Mouse (Mus musculus): ENCODE measurements around the gene Folr2. TPM values are rescaled to one million over a fixed set of nuclear protein-coding genes. Genes with fewer than 3 reads are reported as not detected.

Folr2 gene
- polyA plus RNA-seq, 1 experiment from 2014 or later: 1.0 TPM

GRCm38 (mm10) chr7:101863415-101863814 is 6.4 kb upstream of the Folr2 start, which contains the start of gene Anapc15:
Anapc15 (plus strand) TSS chr7:101863715.
- no peak within 1 kb of the TSS for H3K4me2 ChIP-seq (ENCODE audit: low read length)
- no peaks in the 10 kb centered on the region for H3K36me3 ChIP-seq (ENCODE audit: control insufficient read depth, insufficient read depth, low read length)
- no peak within 1 kb of the TSS for H3K27ac ChIP-seq (replicated peaks in 1 of 2; ENCODE audit: control insufficient read depth in 1 of 2, insufficient read depth in 1 of 2, low read depth in 2 of 2, low read length in 2 of 2)
- H3K9ac ChIP-seq (ENCODE audit: low read length): no peak within 1 kb of the TSS
- WGBS: 67% methylated on average over 3 of the region's 3 CpGs
- no peaks in the 10 kb centered on the region for H3K27me3 ChIP-seq (ENCODE audit: control insufficient read depth, insufficient read depth, low read length)
- no peaks in the 10 kb centered on the region for H3K9me3 ChIP-seq (ENCODE audit: control insufficient read depth, low read length)
- H3K4me1 ChIP-seq (ENCODE audit: control insufficient read depth in 2 of 2, insufficient read depth in 2 of 2, low read length in 2 of 2): peaks cover 7 to 14% of the 10 kb centered on the region in 2 experiments
- no peak for ATAC-seq (ENCODE audit: insufficient number of reproducible peaks, insufficient read depth, low FRiP score, low read depth)
- no peak within 1 kb of the TSS for H3K4me3 ChIP-seq (ENCODE audit: control insufficient read depth in 1 of 2, insufficient read depth in 1 of 2, low read depth in 1 of 2, low read length in 2 of 2)

DNA sequence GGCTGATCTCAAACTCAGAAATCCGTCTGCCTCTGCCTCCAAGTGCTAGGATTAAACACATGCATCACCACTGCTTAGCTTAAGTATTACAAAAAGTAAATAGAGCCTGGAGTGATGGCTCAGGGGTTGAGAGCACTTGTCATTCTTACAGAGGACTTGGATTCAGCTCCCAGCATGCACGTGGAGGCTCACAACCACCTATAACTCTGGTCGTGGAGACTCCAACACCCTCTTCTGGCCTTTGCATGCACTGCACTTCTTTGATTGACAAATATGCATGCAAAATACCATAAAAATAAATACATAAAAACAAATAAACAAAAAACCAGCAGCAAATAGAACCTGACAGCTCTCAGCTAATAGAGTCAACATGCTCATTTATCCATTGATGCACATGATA is 5.3 kb upstream of the Folr2 start:
- Histone ChIP-seq H3K4me1 (ENCODE audit: control insufficient read depth in 2 of 2, insufficient read depth in 2 of 2, low read length in 2 of 2) (peaks cover 5 to 8% of the 10 kb centered on the region in 2 experiments), H3K4me2 (ENCODE audit: low read length) (no peak overlapping the region), H3K9me3 (ENCODE audit: control insufficient read depth, low read length) (no peaks in the 10 kb centered on the region), H3K4me3 (ENCODE audit: control insufficient read depth in 1 of 2, insufficient read depth in 1 of 2, low read depth in 1 of 2, low read length in 2 of 2) (no peak overlapping the region), H3K36me3 (ENCODE audit: control insufficient read depth, insufficient read depth, low read length) (no peaks in the 10 kb centered on the region), H3K27me3 (ENCODE audit: control insufficient read depth, insufficient read depth, low read length) (no peaks in the 10 kb centered on the region), H3K9ac (ENCODE audit: low read length) (no peak overlapping the region), H3K27ac (replicated peaks in 1 of 2; ENCODE audit: control insufficient read depth in 1 of 2, insufficient read depth in 1 of 2, low read depth in 2 of 2, low read length in 2 of 2) (no peak overlapping the region)
- WGBS: 68% methylated on average over 3 of the region's 3 CpGs
- no peak for ATAC-seq (ENCODE audit: insufficient number of reproducible peaks, insufficient read depth, low FRiP score, low read depth)

DNA sequence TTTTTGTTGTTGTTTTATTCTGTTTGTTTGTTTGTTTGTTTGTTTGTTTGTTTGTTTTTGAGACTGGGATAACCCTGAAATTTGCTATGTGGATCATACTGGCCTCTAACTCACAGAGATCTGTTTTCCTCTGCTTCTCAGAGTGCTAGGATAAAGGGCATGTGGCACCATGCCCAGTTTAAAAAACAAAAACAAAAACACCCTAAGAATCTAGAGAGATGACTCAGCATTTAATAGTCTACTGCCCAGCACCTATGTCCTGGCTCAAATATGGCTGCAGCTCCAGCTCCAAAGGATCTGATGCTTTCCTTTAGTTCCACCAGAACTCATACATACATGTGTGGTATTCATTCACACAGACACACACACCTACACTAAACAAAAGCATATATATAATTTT is 4.0 kb upstream of the Folr2 start:
- Histone ChIP-seq H3K27me3 (ENCODE audit: control insufficient read depth, insufficient read depth, low read length) (no peaks in the 10 kb centered on the region), H3K9ac (ENCODE audit: low read length) (no peak overlapping the region), H3K4me3 (ENCODE audit: control insufficient read depth in 1 of 2, insufficient read depth in 1 of 2, low read depth in 1 of 2, low read length in 2 of 2) (no peak overlapping the region), H3K27ac (replicated peaks in 1 of 2; ENCODE audit: control insufficient read depth in 1 of 2, insufficient read depth in 1 of 2, low read depth in 2 of 2, low read length in 2 of 2) (no peak overlapping the region), H3K9me3 (ENCODE audit: control insufficient read depth, low read length) (no peaks in the 10 kb centered on the region), H3K4me1 (ENCODE audit: control insufficient read depth in 2 of 2, insufficient read depth in 2 of 2, low read length in 2 of 2) (no peaks in the 10 kb centered on the region), H3K36me3 (ENCODE audit: control insufficient read depth, insufficient read depth, low read length) (no peaks in the 10 kb centered on the region), H3K4me2 (ENCODE audit: low read length) (no peak overlapping the region)
- no peak for ATAC-seq (ENCODE audit: insufficient number of reproducible peaks, insufficient read depth, low FRiP score, low read depth)

GRCm38 (mm10) chr7:101858362-101858761 is 1.4 kb upstream of the Folr2 start:
- 86% methylated on average over 9 of the region's 9 CpGs for WGBS
- ATAC-seq (ENCODE audit: insufficient number of reproducible peaks, insufficient read depth, low FRiP score, low read depth): no peak
- no peaks in the 10 kb centered on the region for H3K4me1 ChIP-seq (ENCODE audit: control insufficient read depth in 2 of 2, insufficient read depth in 2 of 2, low read length in 2 of 2)
- no peak overlapping the region for H3K4me3 ChIP-seq (ENCODE audit: control insufficient read depth in 1 of 2, insufficient read depth in 1 of 2, low read depth in 1 of 2, low read length in 2 of 2)
- no peak overlapping the region for H3K27ac ChIP-seq (replicated peaks in 1 of 2; ENCODE audit: control insufficient read depth in 1 of 2, insufficient read depth in 1 of 2, low read depth in 2 of 2, low read length in 2 of 2)
- no peak overlapping the region for H3K9ac ChIP-seq (ENCODE audit: low read length)
- H3K4me2 ChIP-seq (ENCODE audit: low read length): no peak overlapping the region
- H3K36me3 ChIP-seq (ENCODE audit: control insufficient read depth, insufficient read depth, low read length): no peaks in the 10 kb centered on the region
- no peaks in the 10 kb centered on the region for H3K27me3 ChIP-seq (ENCODE audit: control insufficient read depth, insufficient read depth, low read length)
- no peaks in the 10 kb centered on the region for H3K9me3 ChIP-seq (ENCODE audit: control insufficient read depth, low read length)

DNA sequence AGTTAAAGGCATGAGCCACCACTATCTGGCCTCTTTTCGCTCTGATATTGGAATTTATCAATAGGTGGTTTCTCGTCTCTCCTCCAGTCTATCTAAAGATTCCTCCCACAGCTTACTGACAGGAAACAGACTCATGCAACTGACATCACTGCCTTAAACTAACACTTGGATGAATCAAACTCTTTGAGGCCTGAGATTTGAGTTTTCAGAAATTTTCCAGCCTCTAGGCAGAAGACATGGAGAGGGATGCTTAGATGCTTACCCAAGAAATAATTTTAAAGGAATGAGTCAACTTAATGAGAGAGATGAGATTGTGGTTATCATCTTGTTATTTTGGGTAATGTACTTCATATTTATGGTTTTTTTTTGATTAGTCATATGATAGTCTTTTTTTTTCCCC is 3.2 kb downstream of the Folr2 start:
- WGBS: 45% methylated on average over 2 of the region's 2 CpGs
- no peaks in the 10 kb centered on the region for H3K9me3 ChIP-seq (ENCODE audit: control insufficient read depth, low read length)
- no peaks in the 10 kb centered on the region for H3K4me1 ChIP-seq (ENCODE audit: control insufficient read depth in 2 of 2, insufficient read depth in 2 of 2, low read length in 2 of 2)
- no peak for ATAC-seq (ENCODE audit: insufficient number of reproducible peaks, insufficient read depth, low FRiP score, low read depth)
- no peaks in the 10 kb centered on the region for H3K36me3 ChIP-seq (ENCODE audit: control insufficient read depth, insufficient read depth, low read length)
- no peak overlapping the region for H3K9ac ChIP-seq (ENCODE audit: low read length)
- no peak overlapping the region for H3K4me3 ChIP-seq (ENCODE audit: control insufficient read depth in 1 of 2, insufficient read depth in 1 of 2, low read depth in 1 of 2, low read length in 2 of 2)
- H3K4me2 ChIP-seq (ENCODE audit: low read length): no peak overlapping the region
- no peaks in the 10 kb centered on the region for H3K27me3 ChIP-seq (ENCODE audit: control insufficient read depth, insufficient read depth, low read length)
- no peak overlapping the region for H3K27ac ChIP-seq (replicated peaks in 1 of 2; ENCODE audit: control insufficient read depth in 1 of 2, insufficient read depth in 1 of 2, low read depth in 2 of 2, low read length in 2 of 2)

DNA sequence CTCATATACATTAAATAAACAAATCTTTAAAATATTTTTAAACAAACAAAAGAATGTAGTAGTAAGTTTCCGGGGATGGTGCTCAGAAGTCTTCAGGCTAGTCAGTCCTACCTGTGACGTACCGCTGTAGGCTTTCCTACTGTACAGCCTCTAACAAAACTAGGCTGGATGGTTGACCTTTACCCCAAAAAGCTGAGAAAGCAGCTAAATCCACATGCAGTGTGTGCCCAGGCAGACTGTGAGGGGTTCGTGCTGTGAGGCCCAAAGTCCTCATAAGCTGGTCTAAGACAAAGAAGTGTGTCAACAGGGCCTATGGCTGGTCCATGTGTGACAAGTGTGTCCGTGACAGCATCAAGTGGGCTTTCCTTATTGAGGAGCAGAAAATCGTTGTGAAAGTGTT is 4.1 kb downstream of the Folr2 start:
- no peaks in the 10 kb centered on the region for H3K4me1 ChIP-seq (ENCODE audit: control insufficient read depth in 2 of 2, insufficient read depth in 2 of 2, low read length in 2 of 2)
- no peak overlapping the region for H3K27ac ChIP-seq (replicated peaks in 1 of 2; ENCODE audit: control insufficient read depth in 1 of 2, insufficient read depth in 1 of 2, low read depth in 2 of 2, low read length in 2 of 2)
- no peak overlapping the region for H3K4me3 ChIP-seq (ENCODE audit: control insufficient read depth in 1 of 2, insufficient read depth in 1 of 2, low read depth in 1 of 2, low read length in 2 of 2)
- no peaks in the 10 kb centered on the region for H3K27me3 ChIP-seq (ENCODE audit: control insufficient read depth, insufficient read depth, low read length)
- H3K36me3 ChIP-seq (ENCODE audit: control insufficient read depth, insufficient read depth, low read length): no peaks in the 10 kb centered on the region
- H3K9ac ChIP-seq (ENCODE audit: low read length): no peak overlapping the region
- no peak overlapping the region for H3K4me2 ChIP-seq (ENCODE audit: low read length)
- no peak for ATAC-seq (ENCODE audit: insufficient number of reproducible peaks, insufficient read depth, low FRiP score, low read depth)
- 86% methylated on average over 6 of the region's 6 CpGs for WGBS
- H3K9me3 ChIP-seq (ENCODE audit: control insufficient read depth, low read length): no peaks in the 10 kb centered on the region

DNA sequence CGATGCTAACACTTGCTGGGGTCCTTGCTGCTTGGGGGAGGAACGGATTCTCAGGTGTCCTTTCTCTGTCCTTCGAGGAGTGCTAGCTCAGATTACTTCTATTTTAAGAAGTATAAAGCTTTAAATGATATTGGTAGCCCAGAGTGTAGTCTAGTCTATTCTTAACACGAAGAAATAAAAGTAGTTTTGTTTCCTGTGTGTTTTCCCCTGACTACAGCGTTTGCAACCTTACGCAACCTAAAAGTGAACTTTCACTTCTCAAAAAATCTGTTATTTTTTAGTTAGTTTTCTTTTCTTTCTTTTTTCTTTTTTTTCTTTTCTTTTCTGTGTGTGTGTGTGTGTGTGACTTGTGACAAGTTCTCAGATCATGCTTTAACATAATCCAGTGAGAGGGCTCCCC is 5.3 kb downstream of the Folr2 start:
- Histone ChIP-seq H3K9ac (ENCODE audit: low read length) (no peak overlapping the region), H3K27me3 (ENCODE audit: control insufficient read depth, insufficient read depth, low read length) (no peaks in the 10 kb centered on the region), H3K27ac (replicated peaks in 1 of 2; ENCODE audit: control insufficient read depth in 1 of 2, insufficient read depth in 1 of 2, low read depth in 2 of 2, low read length in 2 of 2) (no peak overlapping the region), H3K9me3 (ENCODE audit: control insufficient read depth, low read length) (no peaks in the 10 kb centered on the region), H3K4me1 (ENCODE audit: control insufficient read depth in 2 of 2, insufficient read depth in 2 of 2, low read length in 2 of 2) (no peaks in the 10 kb centered on the region), H3K4me2 (ENCODE audit: low read length) (no peak overlapping the region), H3K36me3 (ENCODE audit: control insufficient read depth, insufficient read depth, low read length) (no peaks in the 10 kb centered on the region), H3K4me3 (ENCODE audit: control insufficient read depth in 1 of 2, insufficient read depth in 1 of 2, low read depth in 1 of 2, low read length in 2 of 2) (no peak overlapping the region)
- no peak for ATAC-seq (ENCODE audit: insufficient number of reproducible peaks, insufficient read depth, low FRiP score, low read depth)
- WGBS: 65% methylated on average over 6 of the region's 6 CpGs

DNA sequence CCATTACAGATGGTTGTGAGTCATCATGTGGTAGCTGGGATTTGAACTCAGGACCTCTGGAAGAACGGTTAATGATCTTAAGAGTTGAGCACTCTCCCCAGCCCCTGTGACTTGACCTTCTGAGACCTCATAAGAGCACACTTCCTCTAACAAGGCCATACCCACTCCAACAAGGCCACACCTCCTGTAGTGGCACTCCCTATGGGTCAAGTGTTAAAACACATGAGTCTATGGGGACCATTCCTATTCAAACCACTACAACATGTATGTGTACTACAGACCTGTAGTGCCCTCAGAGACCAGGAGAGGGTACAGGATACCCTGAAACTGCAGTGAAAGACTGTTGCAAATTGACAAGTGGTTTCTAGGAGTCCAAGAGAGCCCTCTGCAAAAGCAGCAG is 9.1 kb downstream of the Folr2 start:
- no peak overlapping the region for H3K4me2 ChIP-seq (ENCODE audit: low read length)
- H3K36me3 ChIP-seq (ENCODE audit: control insufficient read depth, insufficient read depth, low read length): no peaks in the 10 kb centered on the region
- ATAC-seq (ENCODE audit: insufficient number of reproducible peaks, insufficient read depth, low FRiP score, low read depth): no peak
- no peaks in the 10 kb centered on the region for H3K9me3 ChIP-seq (ENCODE audit: control insufficient read depth, low read length)
- no peak overlapping the region for H3K4me3 ChIP-seq (ENCODE audit: control insufficient read depth in 1 of 2, insufficient read depth in 1 of 2, low read depth in 1 of 2, low read length in 2 of 2)
- no peaks in the 10 kb centered on the region for H3K4me1 ChIP-seq (ENCODE audit: control insufficient read depth in 2 of 2, insufficient read depth in 2 of 2, low read length in 2 of 2)
- WGBS: 90% methylated on average over 1 of the region's 1 CpGs
- H3K27ac ChIP-seq (replicated peaks in 1 of 2; ENCODE audit: control insufficient read depth in 1 of 2, insufficient read depth in 1 of 2, low read depth in 2 of 2, low read length in 2 of 2): no peak overlapping the region
- no peak overlapping the region for H3K9ac ChIP-seq (ENCODE audit: low read length)
- H3K27me3 ChIP-seq (ENCODE audit: control insufficient read depth, insufficient read depth, low read length): no peaks in the 10 kb centered on the region
